Mouse (Mus musculus) cortical plate, adult 2 months (tissue): Measurements from ENCODE around the gene Ptms. TPM values are rescaled to one million over a fixed set of nuclear protein-coding genes. Genes with fewer than 3 reads are reported as not detected.

ENCODE experiments used
- H3K27ac ChIP-seq: fragments of 200-500 bp; 2 replicates; pipeline ENCODE4 v1.5.1; 2012; ENCODE audit warnings: low read length, control low read depth, inconsistent platforms; ENCODE audit not compliant: insufficient read depth
- H3K4me1 ChIP-seq: fragments of 200-500 bp; 2 replicates; pipeline ENCODE4 v1.6.1; 2011; ENCODE audit warnings: low read length; ENCODE audit not compliant: control insufficient read depth, insufficient read depth
- H3K4me3 ChIP-seq: fragments of 200-500 bp; 2 replicates; pipeline ENCODE4 v1.5.1; 2011; ENCODE audit warnings: mild to moderate bottlenecking, low read length, control low read depth; ENCODE audit not compliant: insufficient read depth
- CTCF ChIP-seq: fragments of 200-500 bp; IDR thresholded peaks from 2 replicates; pipeline ENCODE4 v1.5.1; 2011; ENCODE audit warnings: mild to moderate bottlenecking, control low read depth, low read length; ENCODE audit not compliant: insufficient read depth; ENCODE audit errors: extremely low read depth
- POLR2A ChIP-seq: fragments of 200-500 bp; IDR thresholded peaks from 2 replicates; pipeline ENCODE4 v1.6.1; 2011; ENCODE audit warnings: mild to moderate bottlenecking, low read length, control low read depth; ENCODE audit not compliant: insufficient read depth; ENCODE audit errors: extremely low read depth
- polyA plus RNA-seq: library from polyadenylated mRNA; depleted of rRNA; stranded (reverse); fragments of >200 nt; gene quantifications from 2 replicates; pipeline ENCODE4 v1.2.3, GENCODE M21; 2012; rRNA removed

The Ptms gene
- polyA plus RNA-seq: 1,375 and 1,380 TPM in 2 replicates

- Histone ChIP-seq H3K27ac (peak within 1 kb of the TSS; percentile 89), H3K4me3 (peak within 1 kb of the TSS; percentile 19), H3K4me1 (peaks cover 3% of the 10 kb centered on the region)
- TF ChIP-seq CTCF: no peak
- TF ChIP-seq POLR2A: no peak
These were observed at the start of gene Ptms for GRCm38 (mm10) chr6:124919695-124920317. Ptms (minus strand) TSS chr6:124920103.

DNA sequence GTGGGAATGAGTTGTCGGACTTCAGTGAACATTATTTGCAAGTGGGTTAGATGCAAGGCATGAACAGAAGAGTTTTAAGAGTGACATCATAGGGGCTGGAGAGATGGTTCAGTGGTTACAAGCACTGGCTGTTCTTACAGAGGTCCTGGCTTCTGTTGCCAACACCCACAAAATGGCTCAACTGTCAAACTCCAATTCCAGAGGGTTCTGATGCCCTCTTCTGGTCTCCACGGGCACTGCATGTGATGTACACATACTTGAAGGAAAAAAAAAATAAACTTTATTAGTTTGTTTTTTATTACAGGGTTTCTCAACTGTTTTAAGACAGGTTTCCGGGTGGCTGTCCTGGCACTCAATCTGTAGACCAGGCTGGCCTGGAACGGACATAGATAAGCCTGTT is 47.9 kb upstream of the Ptms start:
- TF ChIP-seq POLR2A (no peak), CTCF (peak; percentile 46; the same call in 1 of the 2 replicates)
- H3K27ac ChIP-seq: no peak overlapping the region
- no peak overlapping the region for H3K4me3 ChIP-seq
- peaks cover 4% of the 10 kb centered on the region for H3K4me1 ChIP-seq

GRCm38 (mm10) chr6:124966466-124967118 is 46.7 kb upstream of the Ptms start:
- TF ChIP-seq CTCF (no peak), POLR2A (no peak)
- no peak overlapping the region; the same call in 1 of the 2 replicates for H3K4me3 ChIP-seq

GRCm38 (mm10) chr6:124965747-124966146 is 45.8 kb upstream of the Ptms start:
- Histone ChIP-seq H3K4me3 (peak overlapping the region; percentile 81), H3K4me1 (peaks cover 4% of the 10 kb centered on the region), H3K27ac (peak overlapping the region; percentile 74)
- TF ChIP-seq CTCF (no peak), POLR2A (no peak)

More at GRCm38 (mm10) chr6:124966466-124967118, 46.7 kb upstream of the Ptms start:
- Histone ChIP-seq H3K4me1 (peaks cover 4% of the 10 kb centered on the region), H3K27ac (no peak overlapping the region)

GRCm38 (mm10) chr6:124965088-124965719 is 45.3 kb upstream of the Ptms start, which contains the start of gene Cops7a:
Cops7a (minus strand) TSS chr6:124965538.
- peak within 1 kb of the TSS; percentile 81 for H3K4me3 ChIP-seq
- peak within 1 kb of the TSS; percentile 97 for H3K27ac ChIP-seq
- H3K4me1 ChIP-seq: peaks cover 4% of the 10 kb centered on the region
- TF ChIP-seq CTCF: no peak
- peak; percentile 85 for TF ChIP-seq POLR2A

- H3K27ac ChIP-seq: no peak overlapping the region
- no peak for TF ChIP-seq POLR2A
- TF ChIP-seq CTCF: no peak
These were observed 44.7 kb upstream of the Ptms start for GRCm38 (mm10) chr6:124964638-124965037.

DNA sequence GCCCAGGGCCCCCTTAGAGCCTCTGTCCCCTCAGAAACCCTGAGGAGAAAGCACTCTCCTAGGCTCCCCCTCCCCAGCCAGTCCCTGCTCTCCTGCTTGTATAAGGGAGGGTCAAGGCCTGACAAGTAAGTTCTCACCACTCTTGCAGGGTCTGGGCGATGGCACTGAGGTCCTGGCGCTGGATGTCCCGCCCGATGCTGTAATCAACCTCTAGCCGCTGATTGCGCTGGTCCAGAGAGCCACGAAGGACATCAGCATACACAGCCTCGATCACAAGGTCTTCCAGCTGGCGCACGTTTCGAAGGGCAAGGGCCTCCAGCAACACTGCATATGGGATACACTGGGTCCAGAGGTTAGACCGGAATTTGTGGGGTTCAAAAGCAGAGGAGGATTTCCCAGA is 41.1 kb upstream of the Ptms start:
- peaks cover 3% of the 10 kb centered on the region for H3K4me1 ChIP-seq
- no peak overlapping the region for H3K4me3 ChIP-seq
- no peak for TF ChIP-seq CTCF
- no peak for TF ChIP-seq POLR2A
- no peak overlapping the region for H3K27ac ChIP-seq

More at GRCm38 (mm10) chr6:124964638-124965037, 44.7 kb upstream of the Ptms start:
- H3K4me3 ChIP-seq: peak overlapping the region; percentile 81
- H3K4me1 ChIP-seq: peaks cover 4% of the 10 kb centered on the region

DNA sequence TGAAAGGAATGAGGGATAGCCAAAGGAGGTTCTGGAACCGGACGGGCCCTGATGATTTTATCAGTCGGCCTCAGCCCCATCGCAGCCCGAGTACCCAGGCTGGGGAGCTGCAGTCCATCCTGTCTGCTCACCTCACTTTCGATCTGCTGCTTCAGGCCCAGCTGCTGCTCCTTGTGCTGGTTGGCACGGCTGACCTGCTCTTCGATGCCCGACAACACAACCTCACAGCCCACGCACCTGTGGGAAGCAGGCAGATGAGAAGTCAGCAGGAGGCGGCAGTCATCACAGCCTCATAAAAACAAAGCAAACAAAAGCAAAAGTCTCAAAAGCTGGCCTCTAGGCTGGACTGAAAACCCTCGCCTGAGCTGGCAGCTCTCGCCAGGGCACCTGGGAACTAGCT is 40.1 kb upstream of the Ptms start:
- H3K4me1 ChIP-seq: peaks cover 2% of the 10 kb centered on the region
- no peak overlapping the region for H3K4me3 ChIP-seq
- TF ChIP-seq POLR2A (no peak), CTCF (no peak)
- no peak overlapping the region for H3K27ac ChIP-seq

DNA sequence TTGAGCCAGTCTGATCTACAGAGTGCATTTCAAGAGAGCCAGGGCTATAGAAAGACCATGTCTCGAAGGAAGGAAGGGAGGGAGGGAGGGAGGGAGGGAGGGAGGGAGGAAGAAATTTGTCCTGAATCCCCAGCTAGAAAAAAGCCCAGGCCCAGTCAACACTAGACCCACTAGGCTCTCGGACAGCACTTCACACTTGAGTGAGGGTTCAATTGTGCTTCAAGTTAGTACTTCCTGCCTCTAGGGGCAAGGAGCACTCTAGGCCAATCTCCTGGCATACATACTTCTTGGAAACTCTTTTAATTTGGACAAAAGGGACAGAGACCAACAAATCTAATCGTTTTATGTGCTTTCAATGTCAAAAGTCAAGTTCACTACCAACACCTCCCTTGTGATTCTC is 38.2 kb upstream of the Ptms start:
- no peak for TF ChIP-seq POLR2A
- no peak for TF ChIP-seq CTCF
- no peaks in the 10 kb centered on the region for H3K4me1 ChIP-seq
- H3K27ac ChIP-seq: no peak overlapping the region
- no peak overlapping the region for H3K4me3 ChIP-seq

DNA sequence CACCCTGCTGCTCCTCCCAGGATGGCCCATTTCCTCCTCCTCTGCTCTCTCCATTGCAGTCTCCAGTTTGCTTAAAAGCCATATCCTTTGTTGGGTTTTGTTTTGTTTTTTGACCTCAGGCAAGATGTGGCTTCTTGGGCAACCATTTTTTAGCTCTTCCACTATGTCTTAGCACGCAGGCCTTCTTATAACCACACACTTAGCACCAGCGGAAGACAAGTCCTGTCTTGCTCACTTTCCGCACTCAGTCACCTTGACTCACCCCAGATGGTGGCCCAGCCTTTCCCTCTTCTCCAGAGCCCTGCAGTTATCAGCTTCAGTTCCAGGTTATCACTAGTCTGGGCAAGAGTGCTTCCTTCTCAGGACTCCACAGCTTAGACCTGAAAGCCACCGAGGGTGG is 35.3 kb upstream of the Ptms start:
- H3K4me3 ChIP-seq: no peak overlapping the region
- no peak overlapping the region for H3K27ac ChIP-seq
- H3K4me1 ChIP-seq: no peaks in the 10 kb centered on the region
- no peak for TF ChIP-seq CTCF
- TF ChIP-seq POLR2A: no peak
